Mouse (Mus musculus) liver, postnatal 0 days (tissue): ENCODE data around the gene Blmh.

Experiments
- CTCF ChIP-seq: sonication (generic); IDR thresholded peaks from 2 replicates; pipeline ENCODE4 v1.5.1; 2016; ENCODE audit warnings: antibody characterized with exemption, low read depth
- EP300 ChIP-seq: IDR thresholded peaks from 2 replicates; pipeline ENCODE4 v1.6.1; 2016; ENCODE audit warnings: antibody characterized with exemption, low read depth, mild to moderate bottlenecking

DNA sequence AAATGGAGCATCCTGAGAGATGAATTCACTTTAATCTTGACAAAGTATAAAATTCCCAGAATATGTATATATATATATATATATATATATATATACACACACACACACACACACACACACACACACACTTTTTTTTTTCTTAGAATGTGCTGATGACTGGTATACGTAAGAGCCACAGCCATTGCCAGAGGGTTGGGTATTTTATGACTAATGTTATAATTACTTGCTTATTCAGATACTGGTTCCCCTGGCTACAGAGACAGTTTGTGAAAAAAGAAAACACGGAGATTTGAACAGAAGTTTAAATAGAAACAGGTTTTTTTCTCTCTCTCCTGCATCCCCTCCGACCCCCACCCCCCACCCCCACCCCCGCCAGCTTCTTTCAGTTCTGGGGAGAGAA, 81.3 kb downstream of the Blmh start:
- no peak for TF ChIP-seq CTCF
- TF ChIP-seq EP300 = no peak
